ENCODE assay signal across 7 mouse cellular contexts in genomic region chr7:100608130-100608741, GRCm38 (mm10). TPM values are rescaled to one million over a fixed set of nuclear protein-coding genes. Genes with fewer than 3 reads are reported as not detected.
DNase-seq lines count a peak whose midpoint lies in the region; ATAC-seq and TF ChIP-seq lines count a peak whose summit lies in the region.

TSS of gene Mrpl48 (minus strand) at chr7:100608301.

- H3K27ac ChIP-seq in hindbrain, embryonic 16.5 days (ENCODE audit: low read depth, low read length): peak within 1 kb of the TSS; percentile 99
- H3K27ac ChIP-seq in left cerebral cortex, adult 2 months: peak within 1 kb of the TSS; percentile 100

- peak; percentile 79 for DNase-seq in adrenal gland, adult 2 months
- DNase-seq in embryo, embryonic 10 days (ENCODE audit: low spot score): peak; percentile 54
- peak; percentile 75 for DNase-seq in gastrocnemius, postnatal 10 days
- peak; percentile 55 to 71 for DNase-seq in left cerebral cortex, adult 2 months (ENCODE audit: extremely low spot score in 1 of 2, low spot score in 2 of 2)
- peak; percentile 66 to 74 for DNase-seq in lung, postnatal 4 days
- DNase-seq in right cerebral cortex, adult 18-20 months: peak; percentile 72

- no peak for TF ChIP-seq CTCF in left cerebral cortex, adult 2 months (IDR thresholded peaks at IDR 0.05)

- no peaks in the 10 kb centered on the region for H3K27me3 ChIP-seq in hindbrain, embryonic 16.5 days (replicated peaks; ENCODE audit: control insufficient read depth, insufficient read depth, low read length)

- peak within 1 kb of the TSS; percentile 99 for H3K4me3 ChIP-seq in hindbrain, embryonic 16.5 days (ENCODE audit: low read length)
- H3K4me3 ChIP-seq in left cerebral cortex, adult 2 months: peak within 1 kb of the TSS; percentile 91

- under 1% methylated on average over 31 of the region's 43 CpGs for WGBS in hindbrain, embryonic 16.5 days

- peaks cover 12% of the 10 kb centered on the region for H3K4me1 ChIP-seq in hindbrain, embryonic 16.5 days (ENCODE audit: control insufficient read depth, insufficient read depth, low read depth, low read length)

- H3K9ac ChIP-seq in hindbrain, embryonic 16.5 days (ENCODE audit: low read depth, low read length): peak within 1 kb of the TSS; percentile 100

- peak within 1 kb of the TSS; percentile 60 for H3K4me2 ChIP-seq in hindbrain, embryonic 16.5 days (ENCODE audit: low read length)

- H3K36me3 ChIP-seq in hindbrain, embryonic 16.5 days (ENCODE audit: control insufficient read depth, insufficient read depth, low read length): no peaks in the 10 kb centered on the region

- intact Hi-C loops in left cerebral cortex, adult 2 months (cut with DNase I): loop anchor here (5.0 to 10.0 kb wide), 4 partner anchors 51 to 381 kb away; partner anchors contain the start of genes C2cd3, Coa4, Pgm2l1 and Ppme1

- no peaks in the 10 kb centered on the region for H3K9me3 ChIP-seq in hindbrain, embryonic 16.5 days (ENCODE audit: control insufficient read depth, low read length)

- ATAC-seq in hindbrain, embryonic 16.5 days: peak; percentile 16

RNA-seq across cellular contexts. Expression of gene Mrpl48, which starts in this region (rescaled TPM):
- 10 to 100 TPM; 64.4 to 67.8 TPM for total RNA-seq in adrenal gland, adult 2 months (2021)
- 4.5 and 4.9 TPM in 2 replicates for polyA plus RNA-seq in adrenal gland, adult 2 months (2012; rRNA removed)
- 10 to 100 TPM; 79.2 to 87.0 TPM for total RNA-seq in gastrocnemius, postnatal 10 days (2021)
- 85.2 and 90.5 TPM in 2 replicates for polyA plus RNA-seq in hindbrain, embryonic 16.5 days (2015; fragmentation: Nextera tagmentation; extraction: Ambion mirVana)
- 10 to 100 TPM; 73.3 to 78.9 TPM for total RNA-seq in left cerebral cortex, adult 2 months (2021)

Comparison
In these comparisons a context has a peak if more than half of its experiments do, and no peak if none do; other contexts are left out.
1. Peak in every context shown above with its lines: DNase-seq, ATAC-seq, H3K4me3 ChIP-seq and H3K27ac ChIP-seq.
2. RNA of gene Mrpl48 (polyA plus RNA-seq): 85.2 to 90.5 TPM in hindbrain, embryonic 16.5 days; 4.5 to 4.9 TPM in adrenal gland, adult 2 months; every median in the first group is over 10 times any median in the second.